Mouse (Mus musculus): Measurements from ENCODE around the gene Olfr1252. TPM values are rescaled to one million over a fixed set of nuclear protein-coding genes. Genes with fewer than 3 reads are reported as not detected.

The Olfr1252 gene
- not detected in 2 replicates for total RNA-seq (2014; rRNA removed)
- not detected in 2 replicates for polyA plus RNA-seq (2012; rRNA removed)

DNA sequence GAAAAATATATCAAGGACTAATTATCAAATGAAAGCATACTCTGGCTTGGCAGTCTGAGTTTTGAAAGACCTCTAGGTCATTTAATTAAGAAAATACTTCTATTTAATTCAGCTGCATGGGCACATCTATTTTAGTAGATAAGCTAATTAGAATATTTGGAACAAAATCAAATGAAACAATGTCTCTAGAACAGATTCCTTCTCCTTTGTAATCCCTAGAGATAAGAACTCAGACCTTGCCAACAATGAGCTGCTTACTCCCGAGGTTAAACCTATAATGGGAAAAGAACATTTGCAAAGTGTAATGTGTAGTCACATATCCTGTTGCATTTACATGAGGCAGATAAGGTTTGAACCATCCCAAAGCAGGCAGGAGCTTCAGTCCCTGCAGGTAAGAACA is at the start of gene Olfr1252:
Olfr1252 (minus strand) TSS at position 101 of the 400 bp plus-strand sequence.
- H3K36me3 ChIP-seq (ENCODE audit: control insufficient read depth, insufficient read depth, low read length) = no peaks in the 10 kb centered on the region
- H3K4me1 ChIP-seq (ENCODE audit: control insufficient read depth, insufficient read depth, low read length) = no peaks in the 10 kb centered on the region
- H3K9ac ChIP-seq (ENCODE audit: low read depth, low read length) = no peak within 1 kb of the TSS
- no peak for TF ChIP-seq POLR2A (IDR thresholded peaks at IDR 0.05; ENCODE audit: extremely low read depth, insufficient read depth, low read length)
- TF ChIP-seq CTCF (IDR thresholded peaks at IDR 0.05; ENCODE audit: low read depth, low read length) = no peak
- no peak within 1 kb of the TSS for H3K4me3 ChIP-seq (ENCODE audit: insufficient read depth, low read depth, low read length)
- H3K79me2 ChIP-seq (ENCODE audit: control insufficient read depth, insufficient read depth, low read length) = no peaks in the 10 kb centered on the region
- H3K27me3 ChIP-seq (ENCODE audit: control insufficient read depth, insufficient read depth, low read length) = no peaks in the 10 kb centered on the region
- H3K27ac ChIP-seq (replicated peaks; ENCODE audit: insufficient read depth, low read depth, low read length) = no peak within 1 kb of the TSS
- DNase-seq (ENCODE audit: extremely low read depth, low read depth, low spot score) = no peak
- WGBS = 27% methylated on average over 1 of the region's 1 CpGs

DNA sequence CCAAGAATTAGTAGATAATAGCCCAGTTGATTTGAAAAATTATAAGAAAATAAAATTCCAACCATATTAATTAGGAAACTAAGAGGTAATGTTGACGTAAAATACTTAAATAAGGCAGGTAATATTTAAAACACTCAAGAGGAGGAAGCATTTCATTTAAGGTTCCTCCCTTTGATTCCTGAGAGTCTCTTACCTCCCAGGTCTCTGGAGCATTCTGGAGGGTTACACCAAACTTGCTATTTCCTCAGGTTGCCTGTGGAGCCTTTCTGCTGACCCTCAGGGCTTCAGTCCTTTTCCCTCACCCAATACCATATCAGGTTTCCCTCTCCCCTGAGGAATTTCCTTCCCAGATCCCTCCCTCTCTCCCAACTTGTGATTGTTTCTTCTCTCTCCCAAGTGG is 32.2 kb upstream of the Olfr1252 start, which contains the start of gene Olfr1253:
Olfr1253 (minus strand) TSS at position 101 of the 400 bp plus-strand sequence.
- WGBS = 76% methylated on average over 1 of the region's 1 CpGs
- H3K36me3 ChIP-seq (ENCODE audit: control insufficient read depth, insufficient read depth, low read length) = no peaks in the 10 kb centered on the region
- no peaks in the 10 kb centered on the region for H3K27me3 ChIP-seq (ENCODE audit: control insufficient read depth, insufficient read depth, low read length)
- H3K79me2 ChIP-seq (ENCODE audit: control insufficient read depth, insufficient read depth, low read length) = no peaks in the 10 kb centered on the region
- no peak within 1 kb of the TSS for H3K9ac ChIP-seq (ENCODE audit: low read depth, low read length)
- H3K27ac ChIP-seq (replicated peaks; ENCODE audit: insufficient read depth, low read depth, low read length) = no peak within 1 kb of the TSS
- DNase-seq (ENCODE audit: extremely low read depth, low read depth, low spot score) = no peak
- no peak within 1 kb of the TSS for H3K4me3 ChIP-seq (ENCODE audit: insufficient read depth, low read depth, low read length)
- no peak for TF ChIP-seq CTCF (IDR thresholded peaks at IDR 0.05; ENCODE audit: low read depth, low read length)
- no peak for TF ChIP-seq POLR2A (IDR thresholded peaks at IDR 0.05; ENCODE audit: extremely low read depth, insufficient read depth, low read length)
- H3K4me1 ChIP-seq (ENCODE audit: control insufficient read depth, insufficient read depth, low read length) = no peaks in the 10 kb centered on the region

DNA sequence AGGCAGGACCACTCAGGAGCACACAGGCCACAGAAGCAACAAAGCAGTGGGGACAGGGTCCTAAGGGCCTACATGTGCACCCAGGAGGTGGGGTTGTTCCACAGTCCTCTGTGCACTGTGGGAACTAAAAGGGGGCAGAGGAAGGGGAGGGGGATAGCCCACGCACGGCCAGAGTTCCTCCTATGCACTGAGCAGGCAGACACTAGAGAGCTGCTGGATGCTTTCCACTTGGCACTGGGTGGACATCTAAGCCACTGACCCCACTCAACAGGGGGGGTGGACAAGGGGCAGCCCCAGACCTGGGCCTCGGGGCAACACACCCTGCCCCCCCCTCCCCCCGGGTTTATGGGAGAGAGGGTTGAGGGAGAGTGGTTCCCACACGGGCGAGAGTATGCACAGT is 32.8 kb downstream of the Olfr1252 start:
- Histone ChIP-seq H3K27me3 (ENCODE audit: control insufficient read depth, insufficient read depth, low read length) (no peaks in the 10 kb centered on the region), H3K4me3 (ENCODE audit: insufficient read depth, low read depth, low read length) (no peak overlapping the region), H3K9ac (ENCODE audit: low read depth, low read length) (no peak overlapping the region), H3K79me2 (ENCODE audit: control insufficient read depth, insufficient read depth, low read length) (no peaks in the 10 kb centered on the region), H3K36me3 (ENCODE audit: control insufficient read depth, insufficient read depth, low read length) (no peaks in the 10 kb centered on the region), H3K27ac (replicated peaks; ENCODE audit: insufficient read depth, low read depth, low read length) (no peak overlapping the region), H3K4me1 (ENCODE audit: control insufficient read depth, insufficient read depth, low read length) (no peaks in the 10 kb centered on the region)
- TF ChIP-seq CTCF (IDR thresholded peaks at IDR 0.05; ENCODE audit: low read depth, low read length) = no peak
- no peak for TF ChIP-seq POLR2A (IDR thresholded peaks at IDR 0.05; ENCODE audit: extremely low read depth, insufficient read depth, low read length)
- WGBS = 78% methylated on average over 6 of the region's 6 CpGs
- DNase-seq (ENCODE audit: extremely low read depth, low read depth, low spot score) = no peak

DNA sequence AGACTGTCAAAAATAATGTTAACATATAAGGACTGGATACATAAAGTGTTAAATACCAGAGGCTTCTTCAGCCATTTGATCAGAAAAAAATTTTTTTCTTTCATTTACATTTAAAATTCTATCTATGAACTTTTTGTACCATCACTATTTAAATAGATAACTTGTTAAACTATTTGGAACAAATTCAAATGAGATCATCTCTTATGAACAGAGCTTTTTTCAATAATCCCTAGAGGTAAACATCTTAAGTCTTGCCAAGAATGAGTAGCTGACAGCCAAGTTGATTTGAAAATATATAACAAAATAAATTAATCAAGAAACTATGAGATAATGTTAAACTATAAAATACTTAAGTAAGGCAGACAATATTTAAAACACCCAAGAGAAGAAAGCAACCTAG is 53.0 kb downstream of the Olfr1252 start, which contains the start of gene Olfr1251:
Olfr1251 (minus strand) TSS at position 101 of the 400 bp plus-strand sequence.
- no peak within 1 kb of the TSS for H3K9ac ChIP-seq (ENCODE audit: low read depth, low read length)
- DNase-seq (ENCODE audit: extremely low read depth, low read depth, low spot score) = no peak
- H3K36me3 ChIP-seq (ENCODE audit: control insufficient read depth, insufficient read depth, low read length) = no peaks in the 10 kb centered on the region
- no peaks in the 10 kb centered on the region for H3K27me3 ChIP-seq (ENCODE audit: control insufficient read depth, insufficient read depth, low read length)
- TF ChIP-seq POLR2A (IDR thresholded peaks at IDR 0.05; ENCODE audit: extremely low read depth, insufficient read depth, low read length) (no peak), CTCF (IDR thresholded peaks at IDR 0.05; ENCODE audit: low read depth, low read length) (no peak)
- no peak within 1 kb of the TSS for H3K27ac ChIP-seq (replicated peaks; ENCODE audit: insufficient read depth, low read depth, low read length)
- no peaks in the 10 kb centered on the region for H3K79me2 ChIP-seq (ENCODE audit: control insufficient read depth, insufficient read depth, low read length)
- H3K4me1 ChIP-seq (ENCODE audit: control insufficient read depth, insufficient read depth, low read length) = no peaks in the 10 kb centered on the region
- H3K4me3 ChIP-seq (ENCODE audit: insufficient read depth, low read depth, low read length) = no peak within 1 kb of the TSS

Other genes starting within 250 kb of the Olfr1252 start
- not detected in 2 replicates for gene Olfr1241, start 237.9 kb downstream of the Olfr1252 start, total RNA-seq (2014; rRNA removed)
- gene Olfr1241, start 237.9 kb downstream of the Olfr1252 start, polyA plus RNA-seq (2012; rRNA removed) = not detected in 2 replicates
- not detected in 2 replicates for gene Olfr1242, start 226.7 kb downstream of the Olfr1252 start, total RNA-seq (2014; rRNA removed)
- not detected in 2 replicates for gene Olfr1242, start 226.7 kb downstream of the Olfr1252 start, polyA plus RNA-seq (2012; rRNA removed)
- gene Olfr1243, start 193.5 kb downstream of the Olfr1252 start, total RNA-seq (2014; rRNA removed) = not detected in 2 replicates
- gene Olfr1243, start 193.5 kb downstream of the Olfr1252 start, polyA plus RNA-seq (2012; rRNA removed) = not detected in 2 replicates
- not detected in 2 replicates for gene Olfr1245, start 146.6 kb downstream of the Olfr1252 start, total RNA-seq (2014; rRNA removed)
- gene Olfr1245, start 146.6 kb downstream of the Olfr1252 start, polyA plus RNA-seq (2012; rRNA removed) = not detected in 2 replicates
- gene Olfr1246, start 131.9 kb downstream of the Olfr1252 start, total RNA-seq (2014; rRNA removed) = not detected in 2 replicates
- gene Olfr1246, start 131.9 kb downstream of the Olfr1252 start, polyA plus RNA-seq (2012; rRNA removed) = not detected in 2 replicates
- not detected in 2 replicates for gene Olfr1247, start 110.9 kb downstream of the Olfr1252 start, total RNA-seq (2014; rRNA removed)
- gene Olfr1247, start 110.9 kb downstream of the Olfr1252 start, polyA plus RNA-seq (2012; rRNA removed) = not detected in 2 replicates
- not detected in 2 replicates for gene Olfr1248, start 106.8 kb downstream of the Olfr1252 start, total RNA-seq (2014; rRNA removed)
- not detected in 2 replicates for gene Olfr1248, start 106.8 kb downstream of the Olfr1252 start, polyA plus RNA-seq (2012; rRNA removed)
- not detected in 2 replicates for gene Olfr1249, start 90.0 kb downstream of the Olfr1252 start, total RNA-seq (2014; rRNA removed)
- gene Olfr1249, start 90.0 kb downstream of the Olfr1252 start, polyA plus RNA-seq (2012; rRNA removed) = not detected in 2 replicates
- gene Olfr1250, start 63.5 kb downstream of the Olfr1252 start, total RNA-seq (2014; rRNA removed) = not detected in 2 replicates
- gene Olfr1250, start 63.5 kb downstream of the Olfr1252 start, polyA plus RNA-seq (2012; rRNA removed) = not detected in 2 replicates
- not detected in 2 replicates for gene Olfr1251, start 53.1 kb downstream of the Olfr1252 start, total RNA-seq (2014; rRNA removed)
- not detected in 2 replicates for gene Olfr1251, start 53.1 kb downstream of the Olfr1252 start, polyA plus RNA-seq (2012; rRNA removed)
- gene Olfr1253, start 32.1 kb upstream of the Olfr1252 start, total RNA-seq (2014; rRNA removed) = not detected in 2 replicates
- not detected in 2 replicates for gene Olfr1253, start 32.1 kb upstream of the Olfr1252 start, polyA plus RNA-seq (2012; rRNA removed)
- gene Olfr1254, start 68.6 kb upstream of the Olfr1252 start, total RNA-seq (2014; rRNA removed) = not detected in 2 replicates
- not detected in 2 replicates for gene Olfr1254, start 68.6 kb upstream of the Olfr1252 start, polyA plus RNA-seq (2012; rRNA removed)
- gene Olfr1255, start 87.0 kb upstream of the Olfr1252 start, total RNA-seq (2014; rRNA removed) = not detected in 2 replicates
- gene Olfr1255, start 87.0 kb upstream of the Olfr1252 start, polyA plus RNA-seq (2012; rRNA removed) = not detected in 2 replicates
- not detected in 2 replicates for gene Olfr1256, start 116.5 kb upstream of the Olfr1252 start, total RNA-seq (2014; rRNA removed)
- gene Olfr1256, start 116.5 kb upstream of the Olfr1252 start, polyA plus RNA-seq (2012; rRNA removed) = not detected in 2 replicates
- gene Olfr48, start 123.2 kb upstream of the Olfr1252 start, total RNA-seq (2014; rRNA removed) = not detected in 2 replicates
- gene Olfr48, start 123.2 kb upstream of the Olfr1252 start, polyA plus RNA-seq (2012; rRNA removed) = not detected in 2 replicates
- gene Olfr1257, start 153.4 kb upstream of the Olfr1252 start, total RNA-seq (2014; rRNA removed) = not detected in 2 replicates
- not detected in 2 replicates for gene Olfr1257, start 153.4 kb upstream of the Olfr1252 start, polyA plus RNA-seq (2012; rRNA removed)
- gene Olfr1258, start 202.3 kb upstream of the Olfr1252 start, total RNA-seq (2014; rRNA removed) = not detected in 2 replicates
- not detected in 2 replicates for gene Olfr1258, start 202.3 kb upstream of the Olfr1252 start, polyA plus RNA-seq (2012; rRNA removed)
- not detected in 2 replicates for gene Olfr1259, start 223.7 kb upstream of the Olfr1252 start, total RNA-seq (2014; rRNA removed)
- gene Olfr1259, start 223.7 kb upstream of the Olfr1252 start, polyA plus RNA-seq (2012; rRNA removed) = not detected in 2 replicates
- gene Olfr1260, start 249.3 kb upstream of the Olfr1252 start, total RNA-seq (2014; rRNA removed) = not detected in 2 replicates
- gene Olfr1260, start 249.3 kb upstream of the Olfr1252 start, polyA plus RNA-seq (2012; rRNA removed) = not detected in 2 replicates

All from liver, adult 2 months (tissue).